Mouse (Mus musculus) forebrain, embryonic 15.5 days (tissue): Measurements from ENCODE around the gene Timm23. TPM values are rescaled to one million over a fixed set of nuclear protein-coding genes. Genes with fewer than 3 reads are reported as not detected.
"Not testable (repeated sequence)": the region's sequence is repeated elsewhere in the genome, so short reads cannot be mapped to it uniquely, and the experiment has no call there.

Experiments
- ATAC-seq: fragments of 200-750 bp; cut with Nextera tagmentation; replicated peaks from 2 replicates; pipeline ENCODE4 v1.8.0; 2017; ENCODE audit warnings: mild to moderate bottlenecking, moderate TSS enrichment, moderate library complexity
- H3K27ac ChIP-seq: fragments of 300-500 bp; sonication (generic); replicated peaks from 2 replicates; pipeline ENCODE4 v1.5.1; 2015; ENCODE audit warnings: mild to moderate bottlenecking, inconsistent platforms
- H3K27me3 ChIP-seq: fragments of 300-500 bp; sonication (generic); 2 replicates; pipeline ENCODE4 v1.6.1; 2015; ENCODE audit warnings: inconsistent platforms
- H3K36me3 ChIP-seq: fragments of 300-500 bp; sonication (generic); 2 replicates; pipeline ENCODE4 v1.6.1; 2015; ENCODE audit warnings: mild to moderate bottlenecking, inconsistent platforms
- H3K4me1 ChIP-seq: fragments of 300-500 bp; sonication (generic); 2 replicates; pipeline ENCODE4 v1.6.1; 2015; ENCODE audit warnings: inconsistent platforms
- H3K4me2 ChIP-seq: fragments of 300-500 bp; sonication (generic); replicated peaks from 2 replicates; pipeline ENCODE4 v1.6.1; 2015; ENCODE audit warnings: mild to moderate bottlenecking, inconsistent platforms
- H3K4me3 ChIP-seq: fragments of 300-500 bp; sonication (generic); 2 replicates; pipeline ENCODE4 v1.5.1; 2015; ENCODE audit warnings: mild to moderate bottlenecking, inconsistent platforms
- H3K9ac ChIP-seq: fragments of 300-500 bp; sonication (generic); replicated peaks from 2 replicates; pipeline ENCODE4 v1.6.1; 2015; ENCODE audit warnings: mild to moderate bottlenecking, inconsistent platforms
- H3K9me3 ChIP-seq: fragments of 300-500 bp; sonication (generic); 2 replicates; pipeline ENCODE4 v1.6.1; 2016; ENCODE audit warnings: inconsistent platforms
- WGBS: fragments of 180-500 bp; shearing (Covaris S2); methylation state at CpG from one replicate; pipeline ENCODE4 v1.1.7; 2015; ENCODE audit warnings: mixed read lengths; 5-methylcytosine and 5-hydroxymethylcytosine counted together
- polyA plus RNA-seq: library from polyadenylated mRNA; unstranded; fragments of >200 nt; fragmentation: Nextera tagmentation; extraction: Ambion mirVana; gene quantifications from 2 replicates; pipeline ENCODE4 v1.2.1, GENCODE M21; 2015

Gene Timm23
- polyA plus RNA-seq = 221 and 228 TPM in 2 replicates

DNA sequence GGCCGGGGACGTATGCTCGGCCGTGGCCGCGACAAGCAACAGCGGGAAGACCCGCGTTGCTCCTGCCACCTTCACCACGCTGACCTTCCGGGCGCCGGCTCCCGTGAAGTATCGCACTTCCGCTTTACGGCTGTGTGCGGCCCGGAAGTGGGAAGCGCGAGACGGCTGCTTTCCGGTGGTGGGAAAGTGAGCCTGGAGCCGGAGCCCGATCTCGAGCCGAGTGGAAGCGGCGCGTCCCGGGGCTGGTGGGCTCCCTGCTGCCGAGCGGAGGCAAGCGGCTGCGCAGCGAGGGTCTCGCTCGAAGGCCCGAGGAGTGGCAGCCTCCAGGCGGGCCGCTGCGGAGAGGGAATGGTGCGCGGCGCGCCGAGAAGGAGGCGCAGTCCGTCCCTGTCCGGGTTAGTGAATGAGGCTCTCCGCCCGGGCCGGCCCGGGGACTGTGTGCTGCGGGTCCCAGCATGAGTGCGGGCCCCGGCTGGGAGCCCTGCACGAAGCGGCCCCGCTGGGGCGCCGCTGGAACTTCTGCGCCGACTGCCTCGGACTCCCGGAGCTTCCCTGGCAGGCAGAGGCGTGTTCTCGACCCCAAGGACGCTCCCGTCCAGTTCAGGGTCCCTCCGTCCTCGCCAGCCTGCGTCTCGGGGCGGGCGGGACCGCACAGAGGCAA is at the start of gene Timm23, which contains the start of gene Parg:
Gene Timm23 (minus strand): TSS at position 108 of the 661 bp plus-strand sequence.
Gene Parg (plus strand): TSS at position 159 of the 661 bp plus-strand sequence.
- ATAC-seq = peak; percentile 96
- under 1% methylated on average over 75 of the region's 77 CpGs for WGBS

GRCm38 (mm10) chr14:32249616-32250015 is 47.9 kb upstream of the Timm23 start:
- 91% methylated on average over 6 of the region's 6 CpGs for WGBS

More for the DNA sequence above, at the start of gene Timm23, which contains the start of gene Parg:
- peaks cover 31% of the 10 kb centered on the region for H3K4me1 ChIP-seq
- peak within 1 kb of the TSS; percentile 99 for H3K4me3 ChIP-seq
- H3K27ac ChIP-seq = peak within 1 kb of the TSS; percentile 79
- H3K9ac ChIP-seq = peak within 1 kb of the TSS; percentile 99
- H3K27me3 ChIP-seq = no peaks in the 10 kb centered on the region
- H3K36me3 ChIP-seq = peaks cover 25% of the 10 kb centered on the region
- no peaks in the 10 kb centered on the region for H3K9me3 ChIP-seq
- H3K4me2 ChIP-seq = peak within 1 kb of the TSS; percentile 89

DNA sequence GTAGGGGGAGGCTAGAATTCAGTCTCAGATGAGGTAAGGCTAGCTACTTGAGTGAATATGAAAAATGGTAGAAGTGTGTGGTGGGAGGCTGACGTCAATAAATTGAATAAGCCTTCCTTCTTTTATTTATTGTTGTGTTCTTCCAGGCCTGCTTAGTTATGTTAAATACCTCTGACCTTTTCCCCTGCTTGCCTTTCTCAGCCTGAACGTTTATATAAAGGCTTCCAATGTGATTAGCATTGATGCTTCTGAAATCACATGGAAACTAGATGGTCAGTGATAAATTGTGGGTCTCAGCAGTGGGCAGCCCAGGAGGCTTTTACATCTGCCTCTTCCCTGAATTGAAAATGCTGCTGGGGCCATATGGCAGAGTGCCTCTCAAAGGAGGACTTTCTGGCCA is 44.3 kb upstream of the Timm23 start:
- Histone ChIP-seq H3K27me3 (no peaks in the 10 kb centered on the region), H3K9me3 (no peaks in the 10 kb centered on the region), H3K27ac (no peak overlapping the region), H3K4me3 (no peak overlapping the region), H3K9ac (no peak overlapping the region), H3K4me1 (no peaks in the 10 kb centered on the region), H3K36me3 (peaks cover 10% of the 10 kb centered on the region), H3K4me2 (no peak overlapping the region)
- ATAC-seq = no peak
- WGBS = 15% methylated on average over 2 of the region's 2 CpGs

More at GRCm38 (mm10) chr14:32249616-32250015, 47.9 kb upstream of the Timm23 start:
- Histone ChIP-seq H3K27me3 (no peaks in the 10 kb centered on the region), H3K4me1 (no peaks in the 10 kb centered on the region), H3K9ac (no peak overlapping the region), H3K4me2 (no peak overlapping the region), H3K9me3 (no peaks in the 10 kb centered on the region), H3K27ac (no peak overlapping the region), H3K36me3 (peaks cover 6% of the 10 kb centered on the region), H3K4me3 (no peak overlapping the region)
- no peak for ATAC-seq

DNA sequence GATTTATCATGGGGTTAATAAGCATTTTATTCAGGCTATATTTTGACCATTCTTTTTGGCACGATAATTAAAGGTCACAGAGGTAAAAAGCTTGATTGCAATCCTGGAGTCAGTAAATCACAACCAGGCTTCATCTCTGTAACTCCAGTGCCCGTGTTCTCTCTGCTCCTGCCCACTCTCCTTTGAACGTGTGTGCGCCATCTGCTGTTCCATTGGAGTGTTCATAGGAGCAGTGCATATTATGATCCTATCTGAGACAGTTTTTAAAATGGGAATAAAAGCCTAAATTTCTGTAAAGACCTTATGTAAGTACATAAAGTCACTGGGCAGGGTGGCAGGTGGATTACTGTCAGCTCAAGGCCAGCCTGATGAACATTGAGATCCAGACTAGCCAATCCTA is 40.7 kb upstream of the Timm23 start:
- Histone ChIP-seq H3K4me2 (no peak overlapping the region), H3K9ac (no peak overlapping the region), H3K36me3 (peaks cover 22% of the 10 kb centered on the region), H3K27ac (no peak overlapping the region), H3K4me1 (no peaks in the 10 kb centered on the region), H3K4me3 (no peak overlapping the region), H3K9me3 (no peaks in the 10 kb centered on the region), H3K27me3 (no peaks in the 10 kb centered on the region)
- no peak for ATAC-seq
- WGBS = 80% methylated on average over 4 of the region's 4 CpGs

GRCm38 (mm10) chr14:32228996-32229395 is 27.3 kb upstream of the Timm23 start:
- no peak overlapping the region for H3K4me3 ChIP-seq
- peaks cover 3% of the 10 kb centered on the region; the same call in 1 of the 2 replicates for H3K36me3 ChIP-seq
- H3K4me1 ChIP-seq = no peaks in the 10 kb centered on the region
- no peak overlapping the region for H3K9ac ChIP-seq
- 0% methylated on average over 2 of the region's 2 CpGs for WGBS
- H3K27me3 ChIP-seq = no peaks in the 10 kb centered on the region
- no peaks in the 10 kb centered on the region for H3K9me3 ChIP-seq
- no peak for ATAC-seq
- H3K27ac ChIP-seq = no peak overlapping the region
- H3K4me2 ChIP-seq = no peak overlapping the region

DNA sequence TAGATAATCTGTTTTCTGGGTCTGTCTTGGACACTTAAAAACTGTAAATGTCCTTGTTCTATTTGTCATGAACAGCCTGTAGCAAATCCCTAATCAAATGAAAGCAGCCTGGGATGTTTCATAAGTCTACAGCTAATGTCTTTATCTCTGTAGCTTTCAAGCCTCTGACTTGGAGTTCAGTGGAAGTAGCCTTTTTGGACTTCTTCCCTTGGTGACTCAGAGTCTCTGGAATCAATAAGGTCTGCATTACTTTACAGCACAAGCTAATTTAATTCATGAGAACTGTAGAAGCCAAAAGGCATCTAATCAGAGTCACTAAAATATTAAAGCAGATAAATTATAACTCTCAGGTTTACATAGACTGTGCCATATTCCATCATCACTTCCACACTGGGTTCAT is 24.9 kb upstream of the Timm23 start:
- Histone ChIP-seq H3K9ac (no peak overlapping the region), H3K27me3 (no peaks in the 10 kb centered on the region), H3K4me1 (no peaks in the 10 kb centered on the region)

DNA sequence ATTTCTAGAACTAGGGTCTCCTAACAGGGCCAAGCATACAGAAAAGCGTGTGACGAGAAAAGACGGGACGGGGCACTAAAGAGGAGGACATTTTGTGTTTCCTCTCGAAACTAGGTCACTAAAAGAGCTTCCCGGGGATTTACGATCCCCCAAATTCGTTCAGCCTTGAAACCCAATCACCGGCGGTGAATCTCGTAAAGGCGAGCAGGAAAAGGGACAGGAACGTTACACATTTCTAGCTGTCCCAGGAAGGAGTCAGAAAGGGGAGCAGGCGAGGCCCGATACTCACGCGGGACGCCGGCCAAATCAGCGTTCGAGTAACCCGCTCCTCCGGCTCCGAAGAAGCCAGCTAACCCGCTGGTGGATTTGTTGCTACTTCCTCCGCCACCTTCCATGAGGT is 344 bp downstream of the Timm23 start:
- Histone ChIP-seq H3K9me3 (no peaks in the 10 kb centered on the region), H3K27ac (peak overlapping the region; percentile 79; the same call in 1 of the 2 replicates), H3K4me2 (peak overlapping the region; percentile 64), H3K9ac (peak overlapping the region; percentile 99), H3K4me3 (peak overlapping the region; percentile 99), H3K27me3 (no peaks in the 10 kb centered on the region), H3K36me3 (peaks cover 28% of the 10 kb centered on the region), H3K4me1 (peaks cover 31% of the 10 kb centered on the region)
- ATAC-seq = peak; percentile 36; the same call in 1 of the 2 replicates
- WGBS = under 1% methylated on average over 26 of the region's 26 CpGs

More for the DNA sequence above, 24.9 kb upstream of the Timm23 start:
- ATAC-seq = no peak
- H3K9me3 ChIP-seq = no peaks in the 10 kb centered on the region
- H3K4me2 ChIP-seq = no peak overlapping the region
- no peak overlapping the region for H3K4me3 ChIP-seq
- H3K36me3 ChIP-seq = peaks cover 5% of the 10 kb centered on the region; the same call in 1 of the 2 replicates
- no peak overlapping the region for H3K27ac ChIP-seq

DNA sequence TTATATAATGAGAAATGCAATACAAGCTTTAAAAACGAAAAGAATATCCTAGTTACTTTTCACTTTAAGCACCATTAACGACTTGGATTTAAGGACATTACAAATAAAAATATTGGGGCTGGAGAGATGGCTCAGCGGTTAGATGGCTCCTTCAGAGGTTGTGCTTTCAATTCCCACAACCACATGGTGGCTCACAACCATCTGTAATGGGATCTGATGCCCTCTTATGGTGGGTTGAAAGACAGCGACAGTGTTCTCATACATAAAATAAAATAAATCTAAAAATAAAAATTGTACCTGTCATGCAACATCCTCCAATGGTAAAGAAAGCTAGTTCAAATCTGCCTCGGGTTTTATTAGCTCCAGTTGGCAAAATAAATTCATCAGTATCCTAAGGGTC is 8.1 kb downstream of the Timm23 start:
- H3K9ac ChIP-seq, ATAC-seq, H3K4me1 ChIP-seq, H3K4me3 ChIP-seq, H3K9me3 ChIP-seq, H3K27me3 ChIP-seq, H3K4me2 ChIP-seq, H3K27ac ChIP-seq: not testable (repeated sequence)
- 84% methylated on average over 5 of the region's 5 CpGs for WGBS
- peaks cover 61% of the 10 kb centered on the region for H3K36me3 ChIP-seq

DNA sequence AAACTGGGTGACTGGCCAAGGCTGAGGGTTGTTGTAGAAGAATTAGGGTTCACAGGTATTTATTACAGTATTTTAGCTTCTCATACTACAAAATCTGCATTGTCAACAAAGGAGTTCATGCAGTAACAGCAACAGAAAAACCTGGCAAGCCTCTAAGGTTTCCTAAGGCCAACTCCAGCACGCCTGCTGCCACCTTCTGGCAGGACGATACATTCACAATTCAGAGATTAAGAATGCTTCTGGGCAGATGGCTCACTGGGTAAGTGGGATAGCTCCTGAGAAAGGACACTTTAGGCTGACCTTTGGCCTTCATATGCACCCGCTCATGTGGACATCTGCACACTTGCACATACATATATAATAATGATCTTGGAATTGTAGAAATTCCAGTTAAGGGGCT is 9.3 kb downstream of the Timm23 start:
- Histone ChIP-seq H3K27me3 (no peaks in the 10 kb centered on the region), H3K27ac (no peak overlapping the region), H3K9ac (no peak overlapping the region), H3K36me3 (peaks cover 63% of the 10 kb centered on the region), H3K4me1 (no peaks in the 10 kb centered on the region), H3K4me3 (no peak overlapping the region), H3K4me2 (no peak overlapping the region), H3K9me3 (no peaks in the 10 kb centered on the region)
- ATAC-seq = no peak
- WGBS = 53% methylated on average over 3 of the region's 3 CpGs

DNA sequence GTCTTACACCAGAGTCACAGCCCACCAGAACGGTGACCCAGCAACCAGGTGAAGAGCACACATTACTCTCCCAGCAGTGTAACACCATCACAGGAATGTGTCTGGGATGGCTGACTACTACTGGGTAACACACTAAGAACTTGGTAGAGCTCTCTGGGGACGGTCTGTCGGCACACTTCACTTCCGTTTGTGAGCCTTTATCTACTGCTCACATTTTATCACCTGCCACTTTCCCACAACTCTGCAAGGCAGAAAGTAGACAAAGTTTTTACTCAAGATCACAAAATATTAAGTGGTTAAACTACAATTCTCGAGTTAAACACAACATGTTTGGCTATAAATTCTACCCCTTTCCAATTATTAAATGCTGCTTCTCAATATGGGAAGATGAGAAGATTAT is 9.8 kb downstream of the Timm23 start:
- no peak for ATAC-seq
- H3K4me3 ChIP-seq = no peak overlapping the region
- peaks cover 63% of the 10 kb centered on the region for H3K36me3 ChIP-seq
- WGBS = 91% methylated on average over 5 of the region's 5 CpGs
- H3K27me3 ChIP-seq = no peaks in the 10 kb centered on the region
- H3K4me2 ChIP-seq = no peak overlapping the region
- no peak overlapping the region for H3K9ac ChIP-seq
- H3K9me3 ChIP-seq = no peaks in the 10 kb centered on the region
- no peak overlapping the region for H3K27ac ChIP-seq
- H3K4me1 ChIP-seq = no peaks in the 10 kb centered on the region

DNA sequence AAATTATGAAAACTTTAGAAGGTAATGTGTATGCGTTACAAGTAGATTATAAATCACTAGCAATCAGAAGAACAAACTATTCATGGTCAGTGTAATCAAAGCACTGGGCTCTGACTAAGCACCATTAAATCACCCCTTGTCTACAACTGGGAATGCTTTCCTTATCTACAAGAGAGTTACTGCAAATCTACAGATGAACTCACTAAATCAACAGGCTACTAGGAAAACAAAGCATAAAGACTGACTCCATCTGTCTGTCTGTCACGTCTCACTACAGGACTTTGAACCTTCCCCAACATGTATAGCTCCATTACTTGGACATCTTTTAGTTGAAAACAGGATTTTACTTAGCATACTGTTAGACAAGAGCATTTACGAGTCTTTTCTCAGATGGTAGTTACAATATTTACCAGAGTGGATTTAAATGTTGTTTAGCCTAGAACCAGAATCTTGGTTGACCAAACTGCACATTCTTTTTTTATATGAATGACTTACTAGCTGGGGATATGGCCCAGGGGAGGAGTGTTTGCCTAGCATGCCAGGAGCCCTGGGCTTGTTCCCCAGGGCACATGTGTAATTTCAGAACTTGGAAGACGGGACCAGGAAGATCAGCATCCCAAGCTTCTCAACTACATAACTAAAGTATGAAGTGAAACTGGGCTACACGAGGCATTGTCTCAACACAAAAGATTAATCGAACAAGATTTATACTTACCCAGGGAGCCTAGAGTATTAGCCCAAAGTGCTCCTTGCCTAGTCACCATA is 10.9 kb downstream of the Timm23 start:
- Histone ChIP-seq H3K4me2 (no peak overlapping the region), H3K4me3 (no peak overlapping the region), H3K36me3 (peaks cover 70% of the 10 kb centered on the region), H3K27me3 (no peaks in the 10 kb centered on the region), H3K27ac (no peak overlapping the region), H3K4me1 (no peaks in the 10 kb centered on the region), H3K9me3 (no peaks in the 10 kb centered on the region), H3K9ac (no peak overlapping the region)
- no peak for ATAC-seq
- WGBS = 92% methylated on average over 6 of the region's 6 CpGs

GRCm38 (mm10) chr14:32183846-32184245 is 17.9 kb downstream of the Timm23 start:
- Histone ChIP-seq H3K27me3 (no peaks in the 10 kb centered on the region), H3K9me3 (no peaks in the 10 kb centered on the region), H3K9ac (no peak overlapping the region), H3K36me3 (peaks cover 80% of the 10 kb centered on the region), H3K4me1 (no peaks in the 10 kb centered on the region), H3K4me2 (no peak overlapping the region), H3K27ac (no peak overlapping the region), H3K4me3 (no peak overlapping the region)
- ATAC-seq = no peak
- 95% methylated on average over 4 of the region's 4 CpGs for WGBS
